Mouse (Mus musculus) naive thymus-derived CD4-positive, alpha-beta T cell, adult 2 months (primary cell): ENCODE measurements around the gene Thap8.

Source experiments
- DNase-seq: peaks from one replicate; pipeline ENCODE4 v3.0.0-alpha.2; 2011; ENCODE audit warnings: low read depth

The Thap8 gene

GRCm38 (mm10) chr7:30286701-30287410, 7.0 kb downstream of the Thap8 start:
- DNase-seq, result no peak

DNA sequence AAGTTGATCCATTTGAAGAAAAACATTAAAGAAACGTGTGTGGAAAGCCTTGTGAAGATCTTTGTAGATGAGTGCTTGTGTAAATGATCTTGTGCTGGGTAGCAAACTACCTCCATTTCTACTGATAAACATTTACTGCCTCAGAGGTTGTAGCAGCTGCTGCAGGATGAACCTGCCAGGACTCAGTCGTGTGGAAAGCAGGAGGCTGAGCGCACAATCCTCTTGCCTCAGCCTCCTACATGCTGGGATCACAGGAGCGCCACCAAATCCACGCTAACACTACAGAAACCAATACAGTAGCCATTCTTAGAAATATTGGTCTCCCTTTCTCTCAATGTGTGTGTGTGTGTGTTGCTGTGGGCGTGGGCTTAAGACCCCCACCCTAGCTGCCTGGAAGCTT, 8.2 kb downstream of the Thap8 start:
- DNase-seq, result no peak

GRCm38 (mm10) chr7:30289071-30289713, 9.3 kb downstream of the Thap8 start:
- no peak for DNase-seq

DNA sequence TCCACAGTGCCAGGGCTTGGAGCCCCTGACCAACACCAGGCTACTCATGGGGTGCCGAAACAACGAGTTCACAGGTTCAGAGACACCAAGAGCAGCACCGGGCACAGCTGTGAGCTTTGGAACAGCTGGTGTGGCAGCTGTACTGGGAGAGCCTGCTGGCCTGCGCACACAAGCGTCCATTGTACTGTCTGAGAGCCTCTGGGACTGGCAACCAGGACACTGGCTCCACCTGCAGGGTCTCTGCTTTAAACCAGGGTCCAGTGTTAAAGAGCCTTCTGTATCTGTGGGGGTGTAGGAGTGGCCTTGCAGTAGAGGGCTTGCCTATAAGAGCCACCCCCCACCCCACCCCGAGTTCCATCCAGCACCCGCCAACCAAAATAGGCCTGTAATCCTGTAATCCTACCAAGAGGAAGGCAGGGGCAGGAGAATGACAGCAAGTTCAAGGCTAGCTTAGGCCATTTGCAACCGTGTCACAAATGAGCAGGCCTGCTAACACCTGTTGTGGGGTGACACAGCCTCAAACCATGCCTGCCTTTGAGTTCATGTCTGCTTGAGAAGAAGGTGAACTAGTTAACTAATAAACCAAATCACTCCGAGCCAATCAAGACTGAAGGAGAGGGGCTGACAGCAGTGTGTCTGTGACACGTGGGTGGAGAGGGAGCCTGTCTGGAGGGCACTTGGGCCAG, 10.0 kb downstream of the Thap8 start:
- DNase-seq, result no peak

- DNase-seq, result no peak
These were observed 11.6 kb downstream of the Thap8 start, which contains the start of gene Clip3 for GRCm38 (mm10) chr7:30291215-30292131. TSS of gene Clip3 (plus strand) at chr7:30291728.

GRCm38 (mm10) chr7:30293795-30294194, 13.9 kb downstream of the Thap8 start:
- DNase-seq, result no peak

- DNase-seq, result no peak
These were observed 14.4 kb downstream of the Thap8 start for GRCm38 (mm10) chr7:30294296-30294695.

DNA sequence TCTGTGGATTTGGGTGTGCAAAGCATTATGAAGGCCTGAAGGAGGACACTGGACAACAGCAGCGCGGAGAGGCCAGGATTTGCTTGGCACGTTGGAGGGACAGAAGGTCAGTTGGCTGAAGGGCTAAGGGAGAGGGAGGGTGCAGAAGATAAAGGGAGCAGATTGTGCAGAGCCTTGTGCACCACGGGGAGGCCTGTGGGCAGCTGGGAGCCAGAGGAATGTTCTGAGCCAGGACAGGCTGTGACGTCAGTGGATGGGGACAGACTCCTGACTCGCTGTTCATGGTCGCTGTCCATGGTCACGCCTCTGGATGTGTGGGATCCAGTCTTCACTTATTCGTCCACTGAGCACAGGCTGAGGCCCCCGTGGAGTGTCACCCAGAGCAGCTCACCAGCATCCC, 15.2 kb downstream of the Thap8 start:
- DNase-seq, result no peak

GRCm38 (mm10) chr7:30296816-30297215, 16.9 kb downstream of the Thap8 start:
- DNase-seq, result no peak

- DNase-seq, result no peak
These were observed 17.4 kb downstream of the Thap8 start for GRCm38 (mm10) chr7:30297266-30297665.

DNA sequence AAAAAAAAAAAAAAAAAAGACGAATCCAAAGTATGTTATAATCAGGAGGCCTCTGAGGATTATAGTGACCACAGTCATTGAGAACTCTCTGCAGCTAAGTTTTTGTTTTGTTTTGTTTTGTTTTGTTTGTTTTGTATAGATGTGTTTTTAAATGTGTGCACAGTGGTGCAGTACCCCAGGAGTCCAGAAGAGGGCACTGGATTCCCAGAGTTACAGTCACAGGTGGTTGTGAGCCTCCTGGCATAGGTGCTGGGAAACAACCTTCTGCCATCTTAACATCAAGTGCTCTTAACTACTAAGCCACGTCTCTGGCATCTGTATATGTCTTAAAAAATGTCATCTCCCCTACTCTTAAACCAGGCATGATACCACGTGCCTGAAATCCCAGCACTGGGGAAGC, 21.0 kb downstream of the Thap8 start:
- peak; percentile 79 for DNase-seq

DNA sequence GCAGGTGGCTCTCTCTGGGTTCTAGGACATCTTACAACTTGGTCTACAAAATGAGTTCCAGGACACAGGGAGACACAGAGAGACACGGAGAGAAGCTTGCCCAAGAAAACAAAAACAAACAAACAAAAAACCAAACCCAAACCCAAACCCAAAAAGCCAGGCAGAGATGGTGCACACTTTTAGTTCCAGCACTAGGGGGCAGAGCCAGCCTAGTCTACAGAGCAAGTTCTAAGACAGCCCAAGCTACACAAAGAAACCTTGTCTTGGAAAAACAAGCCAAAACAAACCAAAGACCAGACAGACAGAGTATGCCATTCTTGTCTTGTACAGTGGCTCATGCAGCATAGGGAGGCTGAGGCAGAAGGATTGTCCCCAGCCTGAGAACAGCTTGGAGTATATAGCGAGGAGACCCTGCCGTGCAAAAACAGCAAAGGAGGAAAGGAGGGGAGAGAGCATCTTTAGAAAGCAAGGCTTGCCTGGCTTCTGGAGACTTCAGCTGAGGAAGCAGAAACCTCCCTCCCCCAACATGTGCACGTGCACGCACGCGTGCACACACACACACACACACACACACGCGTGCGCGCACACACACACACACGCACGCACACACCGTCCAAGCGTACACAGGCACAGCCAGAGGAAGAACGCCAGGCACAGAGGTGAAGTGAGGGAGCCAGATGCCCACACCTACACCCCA, 26.3 kb downstream of the Thap8 start:
- DNase-seq, result peak; percentile 66

- DNase-seq, result peak; percentile 96
These were observed 28.4 kb downstream of the Thap8 start, which contains the start of gene Alkbh6 for GRCm38 (mm10) chr7:30308076-30309005. TSS of gene Alkbh6 (plus strand) at chr7:30308717.

- no peak for DNase-seq
These were observed 29.7 kb downstream of the Thap8 start for GRCm38 (mm10) chr7:30309395-30310129.

- DNase-seq, result no peak
These were observed 30.2 kb downstream of the Thap8 start for GRCm38 (mm10) chr7:30310136-30310535.

- DNase-seq, result no peak
These were observed 33.9 kb downstream of the Thap8 start for GRCm38 (mm10) chr7:30313666-30314320.

- no peak for DNase-seq
These were observed 34.8 kb downstream of the Thap8 start, which contains the start of gene Syne4 for GRCm38 (mm10) chr7:30314721-30315155. TSS of gene Syne4 (plus strand) at chr7:30314807.
